Comparison of ENCODE assay signal across 12 mouse cellular contexts in genomic region chr7:92782511-92782910, GRCm38 (mm10). TPM values are rescaled to one million over a fixed set of nuclear protein-coding genes. Genes with fewer than 3 reads are reported as not detected.
A peak's percentile ranks its signal among the peaks of the same experiment; 100 is the strongest.
DNase-seq lines count a peak whose midpoint lies in the region; ATAC-seq and TF ChIP-seq lines count a peak whose summit lies in the region.
"Had no signal": no experiment of that assay in that cellular context is flagged by ENCODE, and none has a peak within 500 bp of the region (broad histone marks: within the 10 kb centered on the region; RNA-seq: fewer than 3 reads in every experiment).

No protein-coding gene starts in this region.

- H3K4me3 ChIP-seq in forebrain, embryonic 15.5 days: no peak overlapping the region
- H3K4me3 ChIP-seq in forebrain, embryonic 14.5 days (ENCODE audit: low read depth, low read length): no peak overlapping the region
- no peak overlapping the region for H3K4me3 ChIP-seq in hindbrain, postnatal 0 days (ENCODE audit: low read length)
- H3K4me3 ChIP-seq in hindbrain, embryonic 11.5 days (ENCODE audit: low read depth, low read length): no peak overlapping the region
- H3K4me3 ChIP-seq in embryonic facial prominence, embryonic 13.5 days: no peak overlapping the region
- H3K4me3 ChIP-seq in heart, embryonic 11.5 days (ENCODE audit: low read depth, low read length): no peak overlapping the region
- H3K4me3 ChIP-seq: heart, embryonic 15.5 days; lung, embryonic 15.5 days; neural tube, embryonic 15.5 days had no signal

- no peak overlapping the region for H3K9ac ChIP-seq in forebrain, embryonic 15.5 days (replicated peaks)
- H3K9ac ChIP-seq in forebrain, embryonic 14.5 days (ENCODE audit: low read length): no peak overlapping the region
- H3K9ac ChIP-seq in hindbrain, postnatal 0 days (replicated peaks; ENCODE audit: low read length): no peak overlapping the region
- no peak overlapping the region for H3K9ac ChIP-seq in hindbrain, embryonic 11.5 days (ENCODE audit: low read depth, low read length)
- H3K9ac ChIP-seq in embryonic facial prominence, embryonic 13.5 days: no peak overlapping the region
- no peak overlapping the region for H3K9ac ChIP-seq in heart, embryonic 11.5 days (ENCODE audit: low read depth, low read length)
- H3K9ac ChIP-seq: heart, embryonic 15.5 days; lung, embryonic 15.5 days; neural tube, embryonic 15.5 days had no signal

- no peak for DNase-seq in forebrain, embryonic 14.5 days (ENCODE audit: low spot score)
- DNase-seq in hindbrain, postnatal 0 days (ENCODE audit: low spot score): peak; percentile 27
- no peak for DNase-seq in hindbrain, embryonic 11.5 days (ENCODE audit: low spot score)
- DNase-seq in adrenal gland, postnatal 36 days: peak; percentile 17 to 44
- DNase-seq: right cerebral cortex, postnatal 14 days had no signal

- H3K27ac ChIP-seq in forebrain, embryonic 15.5 days (replicated peaks): no peak overlapping the region
- H3K27ac ChIP-seq in forebrain, embryonic 14.5 days (ENCODE audit: low read depth, low read length): no peak overlapping the region
- peak overlapping the region; percentile 41 for H3K27ac ChIP-seq in hindbrain, postnatal 0 days
- no peak overlapping the region for H3K27ac ChIP-seq in hindbrain, embryonic 11.5 days (ENCODE audit: low read depth, low read length)
- H3K27ac ChIP-seq in embryonic facial prominence, embryonic 13.5 days: peak overlapping the region; percentile 55; the same call in 1 of the 2 replicates
- H3K27ac ChIP-seq in heart, embryonic 11.5 days (ENCODE audit: low read depth, low read length): no peak overlapping the region
- H3K27ac ChIP-seq: heart, embryonic 15.5 days; lung, embryonic 15.5 days; neural tube, embryonic 15.5 days had no signal

- no peaks in the 10 kb centered on the region for H3K9me3 ChIP-seq in forebrain, embryonic 15.5 days
- H3K9me3 ChIP-seq in forebrain, embryonic 14.5 days (replicated peaks; ENCODE audit: control insufficient read depth, low read length): no peaks in the 10 kb centered on the region
- H3K9me3 ChIP-seq in hindbrain, postnatal 0 days (ENCODE audit: low read length): no peaks in the 10 kb centered on the region
- no peaks in the 10 kb centered on the region for H3K9me3 ChIP-seq in hindbrain, embryonic 11.5 days (ENCODE audit: control insufficient read depth, low read length)
- H3K9me3 ChIP-seq in embryonic facial prominence, embryonic 13.5 days: 0 out of 2 replicates have a peak, but pooled peaks cover 4% of the 10 kb centered on the region
- H3K9me3 ChIP-seq in heart, embryonic 11.5 days (replicated peaks; ENCODE audit: control insufficient read depth, low read length): no peaks in the 10 kb centered on the region
- H3K9me3 ChIP-seq: heart, embryonic 15.5 days; lung, embryonic 15.5 days had no signal

- H3K36me3 ChIP-seq in forebrain, embryonic 15.5 days: no peaks in the 10 kb centered on the region
- H3K36me3 ChIP-seq in forebrain, embryonic 14.5 days (ENCODE audit: control insufficient read depth, insufficient read depth, low read length): no peaks in the 10 kb centered on the region
- no peaks in the 10 kb centered on the region for H3K36me3 ChIP-seq in hindbrain, postnatal 0 days (ENCODE audit: insufficient read depth, low read length)
- no peaks in the 10 kb centered on the region for H3K36me3 ChIP-seq in hindbrain, embryonic 11.5 days (ENCODE audit: control insufficient read depth, insufficient read depth, low read length)
- H3K36me3 ChIP-seq in embryonic facial prominence, embryonic 13.5 days: peaks cover 9% of the 10 kb centered on the region
- no peaks in the 10 kb centered on the region for H3K36me3 ChIP-seq in heart, embryonic 11.5 days (ENCODE audit: control insufficient read depth, insufficient read depth, low read length)
- H3K36me3 ChIP-seq: heart, embryonic 15.5 days; lung, embryonic 15.5 days; neural tube, embryonic 15.5 days had no signal

- peak; percentile 33; the same call in 1 of the 2 replicates for ATAC-seq in forebrain, embryonic 15.5 days (replicated peaks)
- no peak for ATAC-seq in forebrain, embryonic 14.5 days
- peak; percentile 58; the same call in 1 of the 2 replicates for ATAC-seq in hindbrain, postnatal 0 days
- ATAC-seq in hindbrain, embryonic 11.5 days (ENCODE audit: low FRiP score): no peak
- ATAC-seq in embryonic facial prominence, embryonic 13.5 days (ENCODE audit: insufficient number of reproducible peaks, insufficient read depth, low FRiP score, low TSS enrichment, low read depth): no peak
- ATAC-seq in heart, embryonic 11.5 days (replicated peaks; ENCODE audit: insufficient number of reproducible peaks, low FRiP score, low TSS enrichment): no peak

- no peaks in the 10 kb centered on the region for H3K27me3 ChIP-seq in forebrain, embryonic 15.5 days
- H3K27me3 ChIP-seq in forebrain, embryonic 14.5 days (replicated peaks; ENCODE audit: control insufficient read depth, insufficient read depth, low read length): no peaks in the 10 kb centered on the region
- no peaks in the 10 kb centered on the region for H3K27me3 ChIP-seq in hindbrain, postnatal 0 days (ENCODE audit: insufficient read depth, low read length)
- H3K27me3 ChIP-seq in hindbrain, embryonic 11.5 days (ENCODE audit: control insufficient read depth, insufficient read depth, low read length): no peaks in the 10 kb centered on the region
- H3K27me3 ChIP-seq in embryonic facial prominence, embryonic 13.5 days: no peaks in the 10 kb centered on the region
- no peaks in the 10 kb centered on the region for H3K27me3 ChIP-seq in heart, embryonic 11.5 days (ENCODE audit: control insufficient read depth, insufficient read depth, low read length)
- H3K27me3 ChIP-seq: heart, embryonic 15.5 days; lung, embryonic 15.5 days; neural tube, embryonic 15.5 days had no signal

- WGBS in forebrain, embryonic 15.5 days: 76% methylated on average over 9 of the region's 9 CpGs
- WGBS in forebrain, embryonic 14.5 days: 71% methylated on average over 9 of the region's 9 CpGs
- 54% methylated on average over 9 of the region's 9 CpGs for WGBS in hindbrain, postnatal 0 days
- 67% methylated on average over 9 of the region's 9 CpGs for WGBS in hindbrain, embryonic 11.5 days
- WGBS in embryonic facial prominence, embryonic 13.5 days: 59% methylated on average over 9 of the region's 9 CpGs
- 81% methylated on average over 9 of the region's 9 CpGs for WGBS in heart, embryonic 11.5 days (ENCODE audit: insufficient replicate concordance)

- no peak for TF ChIP-seq CTCF in hindbrain, postnatal 0 days (IDR thresholded peaks at IDR 0.05; ENCODE audit: low read depth)

- no peak overlapping the region for H3K4me2 ChIP-seq in forebrain, embryonic 15.5 days (replicated peaks)
- no peak overlapping the region for H3K4me2 ChIP-seq in forebrain, embryonic 14.5 days (ENCODE audit: low read length)
- H3K4me2 ChIP-seq in hindbrain, postnatal 0 days (ENCODE audit: low read depth, low read length): peak overlapping the region; percentile 19; the same call in 1 of the 2 replicates
- no peak overlapping the region for H3K4me2 ChIP-seq in hindbrain, embryonic 11.5 days (replicated peaks; ENCODE audit: low read depth, low read length)
- 0 out of 2 replicates have a peak overlapping the region, but pooled peaks have one; percentile 16 for H3K4me2 ChIP-seq in embryonic facial prominence, embryonic 13.5 days
- H3K4me2 ChIP-seq in heart, embryonic 11.5 days: no peak overlapping the region
- H3K4me2 ChIP-seq: heart, embryonic 15.5 days; liver, embryonic 11.5 days; lung, embryonic 15.5 days; neural tube, embryonic 15.5 days had no signal

- H3K4me1 ChIP-seq in forebrain, embryonic 15.5 days: peaks cover 6% of the 10 kb centered on the region
- H3K4me1 ChIP-seq in forebrain, embryonic 14.5 days (ENCODE audit: control insufficient read depth, insufficient read depth, low read length): peaks cover 4% of the 10 kb centered on the region; the same call in 1 of the 2 replicates
- H3K4me1 ChIP-seq in hindbrain, postnatal 0 days (ENCODE audit: insufficient read depth, low read length): 0 out of 2 replicates have a peak, but pooled peaks cover 4% of the 10 kb centered on the region
- H3K4me1 ChIP-seq in hindbrain, embryonic 11.5 days (replicated peaks; ENCODE audit: control insufficient read depth, insufficient read depth, low read length): no peaks in the 10 kb centered on the region
- H3K4me1 ChIP-seq in embryonic facial prominence, embryonic 13.5 days: peaks cover 22% of the 10 kb centered on the region
- H3K4me1 ChIP-seq in heart, embryonic 11.5 days (ENCODE audit: control insufficient read depth, insufficient read depth, low read length): peaks cover 2% of the 10 kb centered on the region; the same call in 1 of the 2 replicates

RNA-seq across cellular contexts. Expression of gene Rab30, which starts 41.1 kb away (rescaled TPM):
- 19.8 and 20.7 TPM in 2 replicates for polyA plus RNA-seq in forebrain, embryonic 15.5 days (2015; fragmentation: Nextera tagmentation; extraction: Ambion mirVana)
- 25.9 and 27.5 TPM in 2 replicates for polyA plus RNA-seq in forebrain, embryonic 14.5 days (2014; fragmentation: Nextera tagmentation; extraction: Ambion mirVana)
- 33.2 and 37.0 TPM in 2 replicates for total RNA-seq in hindbrain, postnatal 0 days (2014; rRNA removed)
- 17.8 and 21.8 TPM in 2 replicates for polyA plus RNA-seq in hindbrain, postnatal 0 days (2015; fragmentation: Nextera tagmentation; extraction: Ambion mirVana)
- 24.0 and 24.5 TPM in 2 replicates for polyA plus RNA-seq in hindbrain, embryonic 11.5 days (2014; fragmentation: Nextera tagmentation; extraction: Ambion mirVana)
- 1 to 10 TPM; 3.7 to 6.2 TPM for total RNA-seq in adrenal gland, postnatal 36 days (2021)
- 22.5 and 23.0 TPM in 2 replicates for polyA plus RNA-seq in embryonic facial prominence, embryonic 13.5 days (2015; fragmentation: Nextera tagmentation; extraction: Ambion mirVana)
- polyA plus RNA-seq in heart, embryonic 11.5 days (2014; fragmentation: Nextera tagmentation; extraction: Ambion mirVana): 8.3 and 8.9 TPM in 2 replicates

Comparison
In these comparisons a context has a peak if more than half of its experiments do, and no peak if none do; other contexts are left out.
1. ATAC-seq: peak in forebrain, embryonic 15.5 days (single experiment) and hindbrain, postnatal 0 days (single experiment); none in forebrain, embryonic 14.5 days (single experiment), hindbrain, embryonic 11.5 days (single experiment), embryonic facial prominence, embryonic 13.5 days (single experiment) and heart, embryonic 11.5 days (single experiment).
2. H3K27ac ChIP-seq: peak in hindbrain, postnatal 0 days (single experiment) and embryonic facial prominence, embryonic 13.5 days (single experiment); none in forebrain, embryonic 15.5 days (single experiment), forebrain, embryonic 14.5 days (single experiment), hindbrain, embryonic 11.5 days (single experiment) and heart, embryonic 11.5 days (single experiment).
3. H3K4me2 ChIP-seq: peak in hindbrain, postnatal 0 days (single experiment) and embryonic facial prominence, embryonic 13.5 days (single experiment); none in forebrain, embryonic 15.5 days (single experiment), forebrain, embryonic 14.5 days (single experiment), hindbrain, embryonic 11.5 days (single experiment) and heart, embryonic 11.5 days (single experiment).
4. DNase-seq: peak in hindbrain, postnatal 0 days (single experiment) and adrenal gland, postnatal 36 days (2 of 2); none in forebrain, embryonic 14.5 days (single experiment) and hindbrain, embryonic 11.5 days (single experiment).